Mouse (Mus musculus): ENCODE data around the gene Apbb2.
"Not testable (repeated sequence)": the region's sequence is repeated elsewhere in the genome, so short reads cannot be mapped to it uniquely, and the experiment has no call there.

Apbb2 gene

GRCm38 (mm10) chr5:66263398-66263797, 355.2 kb downstream of the Apbb2 start:
- DNase-seq, result peak; percentile 14

- DNase-seq, result no peak
These were observed 356.1 kb downstream of the Apbb2 start for GRCm38 (mm10) chr5:66262475-66262874.

GRCm38 (mm10) chr5:66259756-66260448, 358.7 kb downstream of the Apbb2 start, which contains the start of gene Nsun7:
TSS of gene Nsun7 (plus strand) at chr5:66259897.
- peak; percentile 84 for DNase-seq

- DNase-seq, result not testable (repeated sequence)
These were observed 359.2 kb downstream of the Apbb2 start for GRCm38 (mm10) chr5:66259431-66259755.

GRCm38 (mm10) chr5:66259000-66259399, 359.6 kb downstream of the Apbb2 start:
- no peak for DNase-seq

- no peak for DNase-seq
These were observed 363.5 kb downstream of the Apbb2 start for GRCm38 (mm10) chr5:66255044-66255443.

- DNase-seq, result no peak
These were observed 365.4 kb downstream of the Apbb2 start for GRCm38 (mm10) chr5:66253219-66253618.

All from right cerebral cortex, adult 18-20 months (tissue).